Mouse (Mus musculus): Measurements from ENCODE around the gene Ndufb11.

The Ndufb11 gene

GRCm38 (mm10) chrX:20617176-20617902, at the start of gene Ndufb11, which contains the start of gene Rbm10:
Gene Ndufb11, minus strand, starts transcription at chrX:20617619.
Gene Rbm10, plus strand, starts transcription at chrX:20617503.
- DNase-seq (ENCODE audit: low read depth in 2 of 2, low spot score in 2 of 2): peak; percentile 66

GRCm38 (mm10) chrX:20663444-20663790, 46.0 kb upstream of the Ndufb11 start:
- no peak for DNase-seq (ENCODE audit: low read depth in 2 of 2, low spot score in 2 of 2)

GRCm38 (mm10) chrX:20662716-20663443, 45.5 kb upstream of the Ndufb11 start:
- peak; percentile 77 to 81 for DNase-seq (ENCODE audit: low read depth in 2 of 2, low spot score in 2 of 2)

GRCm38 (mm10) chrX:20662317-20662715, 44.9 kb upstream of the Ndufb11 start:
- DNase-seq (ENCODE audit: low read depth in 2 of 2, low spot score in 2 of 2): no peak

GRCm38 (mm10) chrX:20658891-20659406, 41.5 kb upstream of the Ndufb11 start:
- DNase-seq (ENCODE audit: low read depth in 2 of 2, low spot score in 2 of 2): peak; percentile 1

- peak; percentile 70 to 82 for DNase-seq (ENCODE audit: low read depth in 2 of 2, low spot score in 2 of 2)
Measured at GRCm38 (mm10) chrX:20658026-20658652, 40.7 kb upstream of the Ndufb11 start, which contains the start of gene Uba1. Gene Uba1, plus strand, starts transcription at chrX:20658326.

- DNase-seq (ENCODE audit: low read depth in 2 of 2, low spot score in 2 of 2): no peak
Measured at GRCm38 (mm10) chrX:20657593-20657992, 40.2 kb upstream of the Ndufb11 start.

GRCm38 (mm10) chrX:20644780-20645179, 27.4 kb upstream of the Ndufb11 start:
- DNase-seq (ENCODE audit: low read depth in 2 of 2, low spot score in 2 of 2): no peak

- no peak for DNase-seq (ENCODE audit: low read depth in 2 of 2, low spot score in 2 of 2)
Measured at GRCm38 (mm10) chrX:20638141-20638540, 20.7 kb upstream of the Ndufb11 start.

GRCm38 (mm10) chrX:20617903-20618399, 532 bp upstream of the Ndufb11 start:
- DNase-seq (ENCODE audit: low read depth in 2 of 2, low spot score in 2 of 2): peak in 1 of 2 experiments; percentile 31

GRCm38 (mm10) chrX:20616861-20617175, 601 bp downstream of the Ndufb11 start:
- DNase-seq (ENCODE audit: low read depth in 2 of 2, low spot score in 2 of 2): no peak

- DNase-seq (ENCODE audit: low read depth in 2 of 2, low spot score in 2 of 2): no peak
Measured at GRCm38 (mm10) chrX:20608500-20608899, 8.9 kb downstream of the Ndufb11 start.

- peak in 1 of 2 experiments; percentile 2 for DNase-seq (ENCODE audit: low read depth in 2 of 2, low spot score in 2 of 2)
Measured at GRCm38 (mm10) chrX:20587968-20588367, 29.5 kb downstream of the Ndufb11 start.

- DNase-seq (ENCODE audit: low read depth in 2 of 2, low spot score in 2 of 2): no peak
Measured at GRCm38 (mm10) chrX:20573927-20574326, 43.5 kb downstream of the Ndufb11 start.

- DNase-seq (ENCODE audit: low read depth in 2 of 2, low spot score in 2 of 2): no peak
Measured at GRCm38 (mm10) chrX:20572683-20573082, 44.7 kb downstream of the Ndufb11 start.

- DNase-seq (ENCODE audit: low read depth in 2 of 2, low spot score in 2 of 2): no peak
Measured at GRCm38 (mm10) chrX:20571024-20571423, 46.4 kb downstream of the Ndufb11 start.
